Mouse (Mus musculus) testis, adult 2 months (tissue): Measurements from ENCODE around the gene Tsc1.

Experiments
- CTCF ChIP-seq: fragments of 200-500 bp; IDR thresholded peaks from 2 replicates; pipeline ENCODE4 v1.5.1; 2012; ENCODE audit warnings: low read depth, mild to moderate bottlenecking, inconsistent platforms, low read length, moderate library complexity; ENCODE audit not compliant: control insufficient read depth, insufficient read depth, insufficient replicate concordance
- POLR2A ChIP-seq: fragments of 200-500 bp; IDR thresholded peaks from 2 replicates; pipeline ENCODE4 v1.6.1; 2012; ENCODE audit warnings: low read depth, mild to moderate bottlenecking, inconsistent platforms, low read length, moderate library complexity; ENCODE audit not compliant: control insufficient read depth

- no peak for TF ChIP-seq POLR2A
- TF ChIP-seq CTCF, result no peak
Measured at GRCm38 (mm10) chr2:28713036-28713435, 72.0 kb downstream of the Tsc1 start.
